Mouse (Mus musculus) splenic B cell, adult 2 months (primary cell): ENCODE measurements at regions not wholly inside any gene's neighbourhood (a gene's known extent, or its start where the extent isn't known, plus 50 kb on each side); places are given as distances from the start of the nearest gene placed in this dataset.

Experiments used
- DNase-seq: peaks from one replicate; pipeline ENCODE4 v3.0.0-alpha.2; 2011; ENCODE audit warnings: low read depth, low spot score
- H3K27me3 ChIP-seq: 2 replicates; pipeline ENCODE4 v1.6.1; 2012; ENCODE audit warnings: mild to moderate bottlenecking, low read length, moderate library complexity, mixed read lengths; ENCODE audit not compliant: control insufficient read depth, poor library complexity, insufficient read depth, severe bottlenecking
- H3K36me3 ChIP-seq: 2 replicates; pipeline ENCODE4 v1.6.1; 2012; ENCODE audit warnings: mild to moderate bottlenecking, low read length, moderate library complexity, mixed read lengths; ENCODE audit not compliant: control insufficient read depth, poor library complexity, insufficient read depth, severe bottlenecking

GRCm38 (mm10) chr6:112152535-112153364 lies 120.8 kb upstream of the Lmcd1 start:
- no peaks in the 10 kb centered on the region for H3K27me3 ChIP-seq
- DNase-seq = no peak
- no peaks in the 10 kb centered on the region for H3K36me3 ChIP-seq

GRCm38 (mm10) chr6:112167487-112167886 lies 106.1 kb upstream of the Lmcd1 start:
- DNase-seq = no peak
- H3K36me3 ChIP-seq = no peaks in the 10 kb centered on the region
- no peaks in the 10 kb centered on the region; the same call in 1 of the 2 replicates for H3K27me3 ChIP-seq

DNA sequence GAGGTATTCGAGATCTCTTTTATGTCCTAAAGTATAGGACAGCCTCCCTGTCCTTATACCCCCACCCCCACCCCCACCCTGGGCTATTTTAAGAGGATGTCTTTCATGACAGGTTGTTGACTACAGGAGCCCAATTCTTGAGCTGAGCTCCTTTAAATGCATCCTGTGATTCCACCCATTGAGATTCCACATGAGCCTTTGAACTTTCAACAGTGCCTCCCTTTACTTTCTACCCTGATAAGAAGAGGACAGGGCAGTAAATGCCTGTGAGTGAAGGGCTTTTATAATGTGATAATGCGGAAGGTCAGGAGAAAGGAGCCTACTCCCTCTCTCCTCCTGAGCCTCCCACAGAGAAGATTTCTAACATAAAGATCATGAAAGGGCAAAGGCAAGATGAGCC lies 97.2 kb upstream of the Lmcd1 start:
- no peaks in the 10 kb centered on the region for H3K27me3 ChIP-seq

DNA sequence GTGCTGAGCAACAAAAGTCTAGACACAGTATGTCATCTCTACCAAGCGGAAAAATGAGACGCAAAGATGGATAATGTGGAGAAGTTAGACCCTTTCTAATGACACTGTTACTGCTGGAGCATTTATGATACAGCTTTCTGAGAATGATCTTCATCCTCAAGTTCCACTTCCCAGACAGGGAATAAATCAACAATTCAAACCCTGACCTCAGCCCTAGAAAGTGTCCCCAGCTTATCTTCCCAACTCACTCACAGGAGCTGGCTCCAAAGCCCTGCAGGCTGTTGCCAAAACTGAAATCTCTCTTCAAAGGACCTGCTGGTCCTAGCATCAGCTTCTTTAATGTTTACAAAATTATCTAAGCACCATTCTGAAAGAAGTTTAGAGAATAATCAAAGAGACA lies 85.9 kb upstream of the Lmcd1 start:
- Histone ChIP-seq H3K27me3 (no peaks in the 10 kb centered on the region), H3K36me3 (no peaks in the 10 kb centered on the region)
- DNase-seq = no peak

More for the DNA sequence above, 97.2 kb upstream of the Lmcd1 start:
- no peaks in the 10 kb centered on the region for H3K36me3 ChIP-seq
- no peak for DNase-seq

DNA sequence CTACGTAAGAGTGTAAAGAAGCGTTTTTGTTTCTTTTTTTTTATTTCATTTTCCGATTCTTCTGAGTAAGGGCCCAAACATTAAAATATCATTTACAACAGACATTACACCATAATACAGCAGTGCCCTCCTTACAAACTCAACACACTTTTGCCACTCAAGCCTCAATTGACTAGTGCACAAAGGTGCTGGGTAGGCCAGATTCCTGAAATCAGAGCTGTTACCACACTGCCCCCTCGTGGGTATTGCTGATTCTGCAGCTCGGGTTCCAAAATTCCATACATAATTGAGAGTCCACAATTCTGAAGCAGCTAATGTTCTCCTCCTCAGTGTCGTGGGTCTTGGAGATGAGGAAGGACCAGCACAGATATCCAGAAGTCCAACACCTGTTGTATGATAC lies 82.5 kb upstream of the Lmcd1 start:
- H3K27me3 ChIP-seq = no peaks in the 10 kb centered on the region
- peak; percentile 18 for DNase-seq
- H3K36me3 ChIP-seq = no peaks in the 10 kb centered on the region

DNA sequence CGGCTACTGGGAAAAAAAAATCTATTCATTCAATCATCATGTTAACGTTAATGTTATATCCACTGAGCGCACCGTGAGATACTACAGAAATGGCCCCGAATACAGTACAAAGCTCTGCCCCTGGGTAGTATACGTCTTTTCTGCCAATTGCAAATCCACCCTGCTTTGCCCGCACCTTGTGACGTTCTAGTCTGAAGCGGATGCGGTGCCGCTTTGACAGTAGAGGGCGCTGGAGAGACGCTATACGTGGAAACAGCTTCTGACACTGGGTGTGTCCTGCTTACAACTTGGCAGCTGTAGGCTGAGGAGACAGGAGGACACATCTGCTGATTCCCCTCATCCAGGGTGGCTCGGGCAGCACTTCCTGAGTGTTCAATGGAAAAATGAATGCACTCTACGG lies 76.1 kb upstream of the Lmcd1 start:
- DNase-seq = peak; percentile 47
- H3K36me3 ChIP-seq = no peaks in the 10 kb centered on the region

GRCm38 (mm10) chr6:112199241-112199640 lies 74.3 kb upstream of the Lmcd1 start:
- no peak for DNase-seq
- Histone ChIP-seq H3K27me3 (no peaks in the 10 kb centered on the region), H3K36me3 (no peaks in the 10 kb centered on the region)

More for the DNA sequence above, 76.1 kb upstream of the Lmcd1 start:
- H3K27me3 ChIP-seq = no peaks in the 10 kb centered on the region

- no peaks in the 10 kb centered on the region for H3K36me3 ChIP-seq
- H3K27me3 ChIP-seq = no peaks in the 10 kb centered on the region
- DNase-seq = no peak
Observed at GRCm38 (mm10) chr6:112202120-112202519, 71.4 kb upstream of the Lmcd1 start.

GRCm38 (mm10) chr6:112203321-112203720 lies 70.2 kb upstream of the Lmcd1 start:
- DNase-seq = no peak
- no peaks in the 10 kb centered on the region for H3K36me3 ChIP-seq
- no peaks in the 10 kb centered on the region for H3K27me3 ChIP-seq

DNA sequence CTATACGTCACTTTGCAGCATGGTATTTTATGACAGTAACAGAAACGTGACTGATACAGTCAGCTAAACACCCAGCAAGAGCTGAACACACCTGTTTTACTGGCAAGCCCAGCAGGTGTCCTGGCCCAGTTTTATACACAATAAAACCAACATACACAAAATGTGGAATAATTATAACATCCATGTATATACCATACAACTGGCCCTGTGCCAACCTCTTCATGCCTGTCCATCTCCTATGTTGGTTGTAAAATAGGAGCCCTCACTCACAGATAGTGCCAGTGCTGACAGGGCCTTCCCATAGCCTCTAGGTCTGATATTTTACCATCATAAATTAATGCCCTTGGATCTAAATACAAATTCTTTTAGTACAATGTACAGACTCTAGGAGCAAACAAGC lies 68.6 kb upstream of the Lmcd1 start:
- Histone ChIP-seq H3K27me3 (no peaks in the 10 kb centered on the region), H3K36me3 (no peaks in the 10 kb centered on the region)
- DNase-seq = no peak

- Histone ChIP-seq H3K27me3 (no peaks in the 10 kb centered on the region), H3K36me3 (no peaks in the 10 kb centered on the region)
- no peak for DNase-seq
Observed at GRCm38 (mm10) chr6:112205420-112205995, 68.0 kb upstream of the Lmcd1 start.

DNA sequence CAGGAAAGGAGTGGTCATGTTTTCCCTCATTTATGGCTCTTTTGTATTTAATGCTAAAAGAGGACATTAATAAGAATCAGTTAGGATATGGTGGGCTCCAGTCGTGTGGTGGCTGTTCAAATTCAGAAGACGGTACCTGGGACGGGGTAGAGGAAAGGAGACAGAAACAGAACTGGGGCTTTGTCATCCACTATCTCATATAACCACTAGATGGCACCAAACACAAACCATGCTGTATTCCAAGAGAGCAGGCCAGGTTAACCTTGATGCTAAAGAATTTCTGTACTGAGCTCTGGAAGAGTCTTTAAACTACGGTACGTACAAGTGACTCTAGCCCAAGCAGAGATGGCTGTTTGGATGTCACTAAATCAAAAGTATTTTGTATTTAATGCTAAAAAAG lies 66.3 kb upstream of the Lmcd1 start:
- Histone ChIP-seq H3K27me3 (no peaks in the 10 kb centered on the region), H3K36me3 (no peaks in the 10 kb centered on the region)
- peak; percentile 52 for DNase-seq

- no peaks in the 10 kb centered on the region for H3K27me3 ChIP-seq
- H3K36me3 ChIP-seq = no peaks in the 10 kb centered on the region
- DNase-seq = no peak
Observed at GRCm38 (mm10) chr6:112210238-112210950, 63.2 kb upstream of the Lmcd1 start.

DNA sequence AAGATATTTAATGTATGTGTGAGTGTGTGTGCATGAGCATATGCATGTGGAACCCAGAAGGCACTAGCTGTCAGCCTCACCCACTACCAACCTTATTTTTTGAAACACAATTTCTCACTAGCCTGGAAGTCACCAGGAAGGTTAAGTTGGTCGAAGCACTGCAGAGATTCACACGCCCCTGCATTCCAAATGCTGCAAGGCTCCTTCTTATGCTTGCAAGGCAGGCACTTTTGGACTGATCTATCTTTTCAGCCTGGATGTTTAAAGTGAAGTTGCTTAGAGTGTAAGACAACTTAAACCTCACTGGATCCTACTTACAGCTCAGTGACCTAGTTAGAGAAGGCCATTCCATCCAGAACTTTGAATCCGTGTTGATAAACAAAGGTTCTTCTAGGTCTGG lies 56.7 kb upstream of the Lmcd1 start:
- no peaks in the 10 kb centered on the region for H3K27me3 ChIP-seq
- H3K36me3 ChIP-seq = no peaks in the 10 kb centered on the region
- DNase-seq = no peak

- DNase-seq = no peak
- no peaks in the 10 kb centered on the region for H3K36me3 ChIP-seq
- H3K27me3 ChIP-seq = no peaks in the 10 kb centered on the region
Observed at GRCm38 (mm10) chr6:112218248-112218647, 55.3 kb upstream of the Lmcd1 start.
